Mouse (Mus musculus) limb, embryonic 12.5 days (tissue): ENCODE measurements at regions not wholly inside any gene's neighbourhood (a gene's known extent, or its start where the extent isn't known, plus 50 kb on each side); places are given as distances from the start of the nearest gene placed in this dataset.
"Not testable (repeated sequence)": the region's sequence is repeated elsewhere in the genome, so short reads cannot be mapped to it uniquely, and the experiment has no call there.

Source experiments
- ATAC-seq: fragments of 200-750 bp; cut with Nextera tagmentation; 2 replicates; pipeline ENCODE4 v1.8.0; 2017; ENCODE audit warnings: low read depth, moderate TSS enrichment; ENCODE audit not compliant: insufficient number of reproducible peaks, insufficient read depth, low FRiP score, low TSS enrichment
- H3K27ac ChIP-seq: fragments of 300-500 bp; sonication (generic); 2 replicates; pipeline ENCODE4 v1.5.1; 2016; ENCODE audit warnings: mild to moderate bottlenecking, moderate library complexity
- H3K27me3 ChIP-seq: fragments of 300-500 bp; sonication (generic); 2 replicates; pipeline ENCODE4 v1.6.1; 2016; ENCODE audit warnings: mild to moderate bottlenecking, moderate library complexity
- H3K36me3 ChIP-seq: fragments of 300-500 bp; sonication (generic); 2 replicates; pipeline ENCODE4 v1.6.1; 2016; ENCODE audit warnings: mild to moderate bottlenecking, moderate library complexity
- H3K4me1 ChIP-seq: fragments of 300-500 bp; sonication (generic); replicated peaks from 2 replicates; pipeline ENCODE4 v1.6.1; 2016
- H3K4me2 ChIP-seq: fragments of 300-500 bp; sonication (generic); 2 replicates; pipeline ENCODE4 v1.6.1; 2016; ENCODE audit warnings: mild to moderate bottlenecking, moderate library complexity
- H3K4me3 ChIP-seq: fragments of 300-500 bp; sonication (generic); replicated peaks from 2 replicates; pipeline ENCODE4 v1.5.1; 2016; ENCODE audit warnings: mild to moderate bottlenecking
- H3K9ac ChIP-seq: fragments of 300-500 bp; sonication (generic); replicated peaks from 2 replicates; pipeline ENCODE4 v1.6.1; 2016; ENCODE audit warnings: mild to moderate bottlenecking, moderate library complexity
- H3K9me3 ChIP-seq: fragments of 300-500 bp; sonication (generic); 2 replicates; pipeline ENCODE4 v1.6.1; 2016; ENCODE audit warnings: mild to moderate bottlenecking, moderate library complexity
- WGBS: fragments of 180-500 bp; shearing (Covaris S2); methylation state at CpG from one replicate; pipeline ENCODE4 v1.1.7; 2016; 5-methylcytosine and 5-hydroxymethylcytosine counted together

- not testable (repeated sequence) for H3K4me3 ChIP-seq, H3K27ac ChIP-seq, H3K27me3 ChIP-seq, H3K4me1 ChIP-seq, H3K9ac ChIP-seq, ATAC-seq, H3K36me3 ChIP-seq, H3K4me2 ChIP-seq
- peaks cover 41% of the 10 kb centered on the region for H3K9me3 ChIP-seq
- WGBS, result 81% methylated on average over 2 of the region's 2 CpGs
Observed at GRCm38 (mm10) chr4:147231381-147231780, 74.1 kb upstream of the Zfp988 start.

GRCm38 (mm10) chr4:147231787-147232186 lies 73.7 kb upstream of the Zfp988 start:
- WGBS, result 87% methylated on average over 3 of the region's 3 CpGs
- H3K4me1 ChIP-seq, H3K27ac ChIP-seq, H3K27me3 ChIP-seq, H3K4me2 ChIP-seq, H3K9ac ChIP-seq, H3K4me3 ChIP-seq, ATAC-seq, H3K36me3 ChIP-seq: not testable (repeated sequence)
- peaks cover 45% of the 10 kb centered on the region for H3K9me3 ChIP-seq

GRCm38 (mm10) chr4:147232279-147232678 lies 73.2 kb upstream of the Zfp988 start:
- not testable (repeated sequence) for H3K4me2 ChIP-seq, H3K4me1 ChIP-seq, H3K27ac ChIP-seq, H3K9ac ChIP-seq, H3K4me3 ChIP-seq, ATAC-seq, H3K27me3 ChIP-seq, H3K36me3 ChIP-seq
- WGBS, result 89% methylated on average over 1 of the region's 1 CpGs
- peaks cover 49% of the 10 kb centered on the region for H3K9me3 ChIP-seq

GRCm38 (mm10) chr4:147234227-147234626 lies 71.2 kb upstream of the Zfp988 start:
- not testable (repeated sequence) for H3K4me2 ChIP-seq, H3K9ac ChIP-seq, H3K4me3 ChIP-seq, H3K36me3 ChIP-seq, H3K4me1 ChIP-seq, H3K27ac ChIP-seq, H3K27me3 ChIP-seq, ATAC-seq
- H3K9me3 ChIP-seq, result peaks cover 59% of the 10 kb centered on the region
- WGBS, result 52% methylated on average over 2 of the region's 2 CpGs

GRCm38 (mm10) chr4:147235441-147235840 lies 70.0 kb upstream of the Zfp988 start:
- peaks cover 66% of the 10 kb centered on the region for H3K9me3 ChIP-seq
- H3K4me2 ChIP-seq, H3K36me3 ChIP-seq, H3K27me3 ChIP-seq, H3K4me1 ChIP-seq, H3K27ac ChIP-seq, H3K4me3 ChIP-seq, ATAC-seq, H3K9ac ChIP-seq: not testable (repeated sequence)
- 61% methylated on average over 2 of the region's 2 CpGs for WGBS

- peaks cover 58% of the 10 kb centered on the region for H3K9me3 ChIP-seq
- H3K27me3 ChIP-seq, H3K9ac ChIP-seq, H3K36me3 ChIP-seq, ATAC-seq, H3K4me3 ChIP-seq, H3K4me1 ChIP-seq, H3K27ac ChIP-seq, H3K4me2 ChIP-seq: not testable (repeated sequence)
- 77% methylated on average over 4 of the region's 4 CpGs for WGBS
Observed at GRCm38 (mm10) chr4:147241315-147242182, 63.9 kb upstream of the Zfp988 start.

- ATAC-seq, result no peak
- Histone ChIP-seq H3K4me1 (no peaks in the 10 kb centered on the region), H3K36me3 (no peaks in the 10 kb centered on the region), H3K27ac (no peak overlapping the region), H3K4me3 (no peak overlapping the region), H3K27me3 (no peaks in the 10 kb centered on the region), H3K9ac (no peak overlapping the region), H3K9me3 (peaks cover 52% of the 10 kb centered on the region), H3K4me2 (no peak overlapping the region)
- WGBS, result 85% methylated on average over 2 of the region's 2 CpGs
Observed at GRCm38 (mm10) chr4:147242183-147242477, 63.3 kb upstream of the Zfp988 start.

- not testable (repeated sequence) for H3K27ac ChIP-seq, ATAC-seq, H3K4me3 ChIP-seq, H3K4me1 ChIP-seq, H3K27me3 ChIP-seq, H3K36me3 ChIP-seq, H3K9ac ChIP-seq, H3K4me2 ChIP-seq
- peaks cover 30% of the 10 kb centered on the region for H3K9me3 ChIP-seq
- 88% methylated on average over 1 of the region's 1 CpGs for WGBS
Observed at GRCm38 (mm10) chr4:147248541-147248940, 56.9 kb upstream of the Zfp988 start.
